Mouse (Mus musculus): Measurements from ENCODE around the gene Fermt1. TPM values are rescaled to one million over a fixed set of nuclear protein-coding genes. Genes with fewer than 3 reads are reported as not detected.
A peak's percentile ranks its signal among the peaks of the same experiment; 100 is the strongest.

Gene Fermt1
- polyA plus RNA-seq, 1 experiment from 2014 or later: 5.7 TPM

GRCm38 (mm10) chr2:132879261-132880044 lies 66.3 kb downstream of the Fermt1 start:
- Histone ChIP-seq H3K4me1 (peaks cover 12% of the 10 kb centered on the region; the same call in 1 of the 2 replicates), H3K4me2 (peak overlapping the region; percentile 95), H3K9me3 (no peaks in the 10 kb centered on the region), H3K27me3 (peaks cover 36% of the 10 kb centered on the region), H3K9ac (peak overlapping the region; percentile 36; the same call in 1 of the 2 replicates), H3K36me3 (no peaks in the 10 kb centered on the region), H3K4me3 (peak overlapping the region; percentile 47), H3K27ac (no peak overlapping the region)
- ATAC-seq (ENCODE audit: borderline replicate concordance, extremely low read depth, low FRiP score, low TSS enrichment): peak; percentile 55; the same call in 1 of the 2 replicates
- under 1% methylated on average over 58 of the region's 58 CpGs for WGBS

- ATAC-seq (ENCODE audit: borderline replicate concordance, extremely low read depth, low FRiP score, low TSS enrichment): no peak
- Histone ChIP-seq H3K9me3 (no peaks in the 10 kb centered on the region), H3K4me3 (no peak overlapping the region), H3K9ac (no peak overlapping the region), H3K4me2 (no peak overlapping the region), H3K27me3 (peaks cover 36% of the 10 kb centered on the region), H3K27ac (no peak overlapping the region), H3K4me1 (peaks cover 14% of the 10 kb centered on the region; the same call in 1 of the 2 replicates), H3K36me3 (no peaks in the 10 kb centered on the region)
- WGBS: 48% methylated on average over 1 of the region's 1 CpGs
Measured at GRCm38 (mm10) chr2:132876991-132877390, 68.7 kb downstream of the Fermt1 start.

GRCm38 (mm10) chr2:132873657-132874326 lies 71.9 kb downstream of the Fermt1 start:
- H3K27ac ChIP-seq: no peak overlapping the region
- H3K9me3 ChIP-seq: no peaks in the 10 kb centered on the region
- no peak for ATAC-seq (ENCODE audit: borderline replicate concordance, extremely low read depth, low FRiP score, low TSS enrichment)
- WGBS: 65% methylated on average over 10 of the region's 10 CpGs
- H3K4me1 ChIP-seq: 0 out of 2 replicates have a peak, but pooled peaks cover 3% of the 10 kb centered on the region
- no peak overlapping the region for H3K9ac ChIP-seq
- H3K4me3 ChIP-seq: no peak overlapping the region
- no peaks in the 10 kb centered on the region for H3K36me3 ChIP-seq
- peaks cover 15% of the 10 kb centered on the region for H3K27me3 ChIP-seq
- H3K4me2 ChIP-seq: no peak overlapping the region

GRCm38 (mm10) chr2:132871663-132872062 lies 74.0 kb downstream of the Fermt1 start:
- 63% methylated on average over 3 of the region's 3 CpGs for WGBS
- H3K36me3 ChIP-seq: peaks cover 8% of the 10 kb centered on the region; the same call in 1 of the 2 replicates
- no peak overlapping the region for H3K4me2 ChIP-seq
- 0 out of 2 replicates have a peak, but pooled peaks cover 3% of the 10 kb centered on the region for H3K4me1 ChIP-seq
- H3K27me3 ChIP-seq: no peaks in the 10 kb centered on the region; the same call in 1 of the 2 replicates
- no peak for ATAC-seq (ENCODE audit: borderline replicate concordance, extremely low read depth, low FRiP score, low TSS enrichment)
- H3K9ac ChIP-seq: no peak overlapping the region
- H3K4me3 ChIP-seq: no peak overlapping the region
- H3K27ac ChIP-seq: no peak overlapping the region
- H3K9me3 ChIP-seq: no peaks in the 10 kb centered on the region

- 61% methylated on average over 4 of the region's 4 CpGs for WGBS
- H3K27me3 ChIP-seq: no peaks in the 10 kb centered on the region
- no peak for ATAC-seq (ENCODE audit: borderline replicate concordance, extremely low read depth, low FRiP score, low TSS enrichment)
Measured at GRCm38 (mm10) chr2:132870286-132870685, 75.4 kb downstream of the Fermt1 start.

GRCm38 (mm10) chr2:132869682-132870081 lies 76.0 kb downstream of the Fermt1 start:
- H3K27ac ChIP-seq: no peak overlapping the region
- 0 out of 2 replicates have a peak, but pooled peaks cover 3% of the 10 kb centered on the region for H3K4me1 ChIP-seq
- no peaks in the 10 kb centered on the region for H3K9me3 ChIP-seq
- H3K4me2 ChIP-seq: no peak overlapping the region
- H3K9ac ChIP-seq: no peak overlapping the region
- no peaks in the 10 kb centered on the region for H3K27me3 ChIP-seq
- 84% methylated on average over 5 of the region's 5 CpGs for WGBS
- H3K36me3 ChIP-seq: peaks cover 12% of the 10 kb centered on the region
- ATAC-seq (ENCODE audit: borderline replicate concordance, extremely low read depth, low FRiP score, low TSS enrichment): no peak
- no peak overlapping the region for H3K4me3 ChIP-seq

More at GRCm38 (mm10) chr2:132870286-132870685, 75.4 kb downstream of the Fermt1 start:
- Histone ChIP-seq H3K4me1 (0 out of 2 replicates have a peak, but pooled peaks cover 3% of the 10 kb centered on the region), H3K9me3 (no peaks in the 10 kb centered on the region), H3K9ac (no peak overlapping the region), H3K4me2 (no peak overlapping the region), H3K36me3 (peaks cover 12% of the 10 kb centered on the region; the same call in 1 of the 2 replicates), H3K27ac (no peak overlapping the region), H3K4me3 (no peak overlapping the region)

- H3K27ac ChIP-seq: no peak overlapping the region
- H3K27me3 ChIP-seq: no peaks in the 10 kb centered on the region
- H3K4me2 ChIP-seq: no peak overlapping the region
- H3K36me3 ChIP-seq: peaks cover 18% of the 10 kb centered on the region
- WGBS: 70% methylated on average over 5 of the region's 5 CpGs
- ATAC-seq (ENCODE audit: borderline replicate concordance, extremely low read depth, low FRiP score, low TSS enrichment): no peak
- no peaks in the 10 kb centered on the region for H3K9me3 ChIP-seq
- H3K4me3 ChIP-seq: no peak overlapping the region
- no peak overlapping the region for H3K9ac ChIP-seq
- H3K4me1 ChIP-seq: no peaks in the 10 kb centered on the region
Measured at GRCm38 (mm10) chr2:132867521-132867920, 78.2 kb downstream of the Fermt1 start.

- no peak for ATAC-seq (ENCODE audit: borderline replicate concordance, extremely low read depth, low FRiP score, low TSS enrichment)
Measured at GRCm38 (mm10) chr2:132863325-132863724, 82.4 kb downstream of the Fermt1 start.

GRCm38 (mm10) chr2:132861456-132861855 lies 84.2 kb downstream of the Fermt1 start:
- ATAC-seq (ENCODE audit: borderline replicate concordance, extremely low read depth, low FRiP score, low TSS enrichment): no peak
- WGBS: 90% methylated on average over 2 of the region's 2 CpGs

More at GRCm38 (mm10) chr2:132863325-132863724, 82.4 kb downstream of the Fermt1 start:
- no peaks in the 10 kb centered on the region for H3K9me3 ChIP-seq
- H3K4me2 ChIP-seq: no peak overlapping the region
- 83% methylated on average over 2 of the region's 2 CpGs for WGBS
- H3K9ac ChIP-seq: no peak overlapping the region
- H3K27ac ChIP-seq: no peak overlapping the region
- H3K36me3 ChIP-seq: peaks cover 18% of the 10 kb centered on the region
- H3K4me3 ChIP-seq: no peak overlapping the region
- H3K27me3 ChIP-seq: no peaks in the 10 kb centered on the region
- no peaks in the 10 kb centered on the region for H3K4me1 ChIP-seq

GRCm38 (mm10) chr2:132860435-132860834 lies 85.3 kb downstream of the Fermt1 start:
- Histone ChIP-seq H3K9me3 (no peaks in the 10 kb centered on the region), H3K4me3 (no peak overlapping the region)

More at GRCm38 (mm10) chr2:132861456-132861855, 84.2 kb downstream of the Fermt1 start:
- Histone ChIP-seq H3K4me2 (no peak overlapping the region), H3K27me3 (no peaks in the 10 kb centered on the region), H3K27ac (no peak overlapping the region), H3K4me1 (no peaks in the 10 kb centered on the region), H3K36me3 (peaks cover 9% of the 10 kb centered on the region; the same call in 1 of the 2 replicates), H3K9me3 (no peaks in the 10 kb centered on the region), H3K4me3 (no peak overlapping the region), H3K9ac (no peak overlapping the region)

GRCm38 (mm10) chr2:132856333-132856732 lies 89.4 kb downstream of the Fermt1 start:
- H3K27ac ChIP-seq: no peak overlapping the region
- no peak overlapping the region for H3K4me3 ChIP-seq
- H3K9ac ChIP-seq: no peak overlapping the region
- no peaks in the 10 kb centered on the region for H3K4me1 ChIP-seq
- H3K36me3 ChIP-seq: peaks cover 5% of the 10 kb centered on the region; the same call in 1 of the 2 replicates
- 73% methylated on average over 5 of the region's 5 CpGs for WGBS
- H3K4me2 ChIP-seq: no peak overlapping the region
- ATAC-seq (ENCODE audit: borderline replicate concordance, extremely low read depth, low FRiP score, low TSS enrichment): no peak
- H3K27me3 ChIP-seq: no peaks in the 10 kb centered on the region
- no peaks in the 10 kb centered on the region for H3K9me3 ChIP-seq

More at GRCm38 (mm10) chr2:132860435-132860834, 85.3 kb downstream of the Fermt1 start:
- no peaks in the 10 kb centered on the region for H3K27me3 ChIP-seq
- no peak overlapping the region for H3K27ac ChIP-seq
- H3K4me2 ChIP-seq: no peak overlapping the region
- no peak for ATAC-seq (ENCODE audit: borderline replicate concordance, extremely low read depth, low FRiP score, low TSS enrichment)
- peaks cover 6% of the 10 kb centered on the region; the same call in 1 of the 2 replicates for H3K36me3 ChIP-seq
- H3K4me1 ChIP-seq: no peaks in the 10 kb centered on the region
- H3K9ac ChIP-seq: no peak overlapping the region

Data from lung, embryonic 15.5 days (tissue).